Mouse (Mus musculus): ENCODE data around the gene Enc1. TPM values are rescaled to one million over a fixed set of nuclear protein-coding genes. Genes with fewer than 3 reads are reported as not detected.

Gene Enc1
- polyA plus RNA-seq, 1 experiment from 2014 or later = 103 TPM

DNA sequence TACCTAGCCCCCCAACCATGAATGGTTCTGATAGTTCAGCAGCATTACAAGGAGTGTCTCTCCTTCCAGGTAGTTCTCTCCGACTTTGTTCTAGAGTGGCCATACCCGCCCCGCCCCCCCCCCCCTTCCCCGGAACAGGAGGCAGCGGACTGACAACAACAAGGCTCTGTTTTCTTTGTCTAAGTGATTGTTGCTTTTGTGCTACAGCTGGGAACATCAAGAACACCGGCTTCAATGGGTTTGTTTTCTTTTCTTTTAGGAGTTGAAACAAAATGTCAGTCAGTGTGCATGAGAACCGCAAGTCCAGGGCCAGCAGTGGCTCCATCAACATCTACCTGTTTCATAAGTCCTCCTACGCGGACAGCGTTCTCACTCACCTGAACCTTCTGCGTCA, 3.8 kb downstream of the Enc1 start:
- H3K4me1 ChIP-seq (ENCODE audit: control insufficient read depth, insufficient read depth, low read length) = peaks cover 65% of the 10 kb centered on the region
- no peaks in the 10 kb centered on the region for H3K27me3 ChIP-seq (ENCODE audit: control insufficient read depth, insufficient read depth, low read depth, low read length)
- H3K4me2 ChIP-seq (ENCODE audit: low read length) = peak overlapping the region; percentile 91
- 0 out of 2 replicates have a peak overlapping the region, but pooled peaks have one; percentile 1 for H3K27ac ChIP-seq (ENCODE audit: low read length)
- peak overlapping the region; percentile 94 for H3K4me3 ChIP-seq (ENCODE audit: low read depth, low read length)
- no peaks in the 10 kb centered on the region for H3K9me3 ChIP-seq (replicated peaks; ENCODE audit: control insufficient read depth, low read length, poor library complexity, severe bottlenecking)
- no peak for ATAC-seq
- H3K36me3 ChIP-seq (ENCODE audit: control insufficient read depth, insufficient read depth, low read length) = peaks cover 24% of the 10 kb centered on the region
- 44% methylated on average over 10 of the region's 11 CpGs for WGBS
- H3K9ac ChIP-seq (ENCODE audit: low read depth, low read length) = peak overlapping the region; percentile 91

GRCm38 (mm10) chr13:97245157-97245556, 4.3 kb downstream of the Enc1 start:
- H3K9ac ChIP-seq (ENCODE audit: low read depth, low read length) = no peak overlapping the region

GRCm38 (mm10) chr13:97246217-97246616, 5.3 kb downstream of the Enc1 start:
- H3K4me3 ChIP-seq (ENCODE audit: low read depth, low read length) = peak overlapping the region; percentile 6; the same call in 1 of the 2 replicates
- WGBS = 69% methylated on average over 16 of the region's 16 CpGs
- H3K27ac ChIP-seq (ENCODE audit: low read length) = no peak overlapping the region
- no peak for ATAC-seq
- H3K4me1 ChIP-seq (ENCODE audit: control insufficient read depth, insufficient read depth, low read length) = peaks cover 76% of the 10 kb centered on the region
- no peak overlapping the region for H3K9ac ChIP-seq (ENCODE audit: low read depth, low read length)
- H3K36me3 ChIP-seq (ENCODE audit: control insufficient read depth, insufficient read depth, low read length) = peaks cover 29% of the 10 kb centered on the region
- no peaks in the 10 kb centered on the region for H3K27me3 ChIP-seq (ENCODE audit: control insufficient read depth, insufficient read depth, low read depth, low read length)
- no peaks in the 10 kb centered on the region for H3K9me3 ChIP-seq (replicated peaks; ENCODE audit: control insufficient read depth, low read length, poor library complexity, severe bottlenecking)
- H3K4me2 ChIP-seq (ENCODE audit: low read length) = peak overlapping the region; percentile 91

More at GRCm38 (mm10) chr13:97245157-97245556, 4.3 kb downstream of the Enc1 start:
- Histone ChIP-seq H3K4me2 (ENCODE audit: low read length) (peak overlapping the region; percentile 91), H3K27ac (ENCODE audit: low read length) (peak overlapping the region; percentile 20), H3K9me3 (replicated peaks; ENCODE audit: control insufficient read depth, low read length, poor library complexity, severe bottlenecking) (no peaks in the 10 kb centered on the region), H3K36me3 (ENCODE audit: control insufficient read depth, insufficient read depth, low read length) (peaks cover 24% of the 10 kb centered on the region), H3K27me3 (ENCODE audit: control insufficient read depth, insufficient read depth, low read depth, low read length) (no peaks in the 10 kb centered on the region), H3K4me1 (ENCODE audit: control insufficient read depth, insufficient read depth, low read length) (peaks cover 68% of the 10 kb centered on the region), H3K4me3 (ENCODE audit: low read depth, low read length) (peak overlapping the region; percentile 94)
- no peak for ATAC-seq
- WGBS = 88% methylated on average over 12 of the region's 12 CpGs

- peaks cover 29% of the 10 kb centered on the region for H3K36me3 ChIP-seq (ENCODE audit: control insufficient read depth, insufficient read depth, low read length)
- peak overlapping the region; percentile 45 for H3K4me2 ChIP-seq (ENCODE audit: low read length)
- 0 out of 2 replicates have a peak overlapping the region, but pooled peaks have one; percentile 2 for H3K4me3 ChIP-seq (ENCODE audit: low read depth, low read length)
- no peaks in the 10 kb centered on the region for H3K9me3 ChIP-seq (replicated peaks; ENCODE audit: control insufficient read depth, low read length, poor library complexity, severe bottlenecking)
- 47% methylated on average over 4 of the region's 4 CpGs for WGBS
- no peak overlapping the region for H3K9ac ChIP-seq (ENCODE audit: low read depth, low read length)
- no peak overlapping the region for H3K27ac ChIP-seq (ENCODE audit: low read length)
- H3K4me1 ChIP-seq (ENCODE audit: control insufficient read depth, insufficient read depth, low read length) = peaks cover 91% of the 10 kb centered on the region
- no peaks in the 10 kb centered on the region for H3K27me3 ChIP-seq (ENCODE audit: control insufficient read depth, insufficient read depth, low read depth, low read length)
- ATAC-seq = no peak
Observed at GRCm38 (mm10) chr13:97247754-97248153, 6.8 kb downstream of the Enc1 start.

GRCm38 (mm10) chr13:97249051-97249461, 8.2 kb downstream of the Enc1 start:
- no peaks in the 10 kb centered on the region for H3K9me3 ChIP-seq (replicated peaks; ENCODE audit: control insufficient read depth, low read length, poor library complexity, severe bottlenecking)
- peak overlapping the region; percentile 44; the same call in 1 of the 2 replicates for H3K9ac ChIP-seq (ENCODE audit: low read depth, low read length)
- H3K4me2 ChIP-seq (ENCODE audit: low read length) = peak overlapping the region; percentile 45
- H3K36me3 ChIP-seq (ENCODE audit: control insufficient read depth, insufficient read depth, low read length) = peaks cover 29% of the 10 kb centered on the region
- no peaks in the 10 kb centered on the region for H3K27me3 ChIP-seq (ENCODE audit: control insufficient read depth, insufficient read depth, low read depth, low read length)
- no peak for ATAC-seq
- H3K4me1 ChIP-seq (ENCODE audit: control insufficient read depth, insufficient read depth, low read length) = peaks cover 92% of the 10 kb centered on the region
- peak overlapping the region; percentile 46; the same call in 1 of the 2 replicates for H3K27ac ChIP-seq (ENCODE audit: low read length)
- peak overlapping the region; percentile 20 for H3K4me3 ChIP-seq (ENCODE audit: low read depth, low read length)
- WGBS = 12% methylated on average over 5 of the region's 5 CpGs

DNA sequence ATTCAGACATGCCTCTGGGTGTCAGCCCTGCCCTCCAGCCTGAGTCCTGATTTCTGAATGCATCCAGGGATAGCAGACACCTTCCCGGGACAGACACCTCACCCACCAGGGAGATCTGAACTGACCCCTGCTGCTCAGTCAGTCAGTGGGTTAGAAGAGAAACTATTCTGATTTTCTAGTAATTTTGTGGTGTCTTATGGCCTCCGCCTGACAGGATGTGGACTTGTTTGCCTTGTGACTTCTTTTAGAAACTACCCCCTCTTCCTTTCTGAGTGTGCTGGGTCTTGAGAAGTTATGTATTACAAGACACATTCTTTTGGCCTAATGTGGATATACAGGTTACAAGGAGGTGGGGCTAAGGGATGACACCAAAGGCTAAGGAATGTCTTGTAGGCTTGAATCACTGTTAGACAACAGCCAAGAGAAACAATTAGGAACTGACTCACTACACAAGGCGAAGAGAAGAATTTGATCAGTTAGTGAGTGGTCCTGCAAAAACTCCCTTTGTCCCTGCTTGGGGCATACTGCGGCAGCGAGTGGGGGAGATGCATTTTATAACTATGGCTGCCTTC, 8.7 kb downstream of the Enc1 start:
- no peak for ATAC-seq
- WGBS = 41% methylated on average over 5 of the region's 5 CpGs
- H3K4me2 ChIP-seq (ENCODE audit: low read length) = peak overlapping the region; percentile 45
- peak overlapping the region; percentile 44; the same call in 1 of the 2 replicates for H3K9ac ChIP-seq (ENCODE audit: low read depth, low read length)
- H3K4me1 ChIP-seq (ENCODE audit: control insufficient read depth, insufficient read depth, low read length) = peaks cover 88% of the 10 kb centered on the region
- peak overlapping the region; percentile 46; the same call in 1 of the 2 replicates for H3K27ac ChIP-seq (ENCODE audit: low read length)
- H3K4me3 ChIP-seq (ENCODE audit: low read depth, low read length) = peak overlapping the region; percentile 20
- no peaks in the 10 kb centered on the region for H3K27me3 ChIP-seq (ENCODE audit: control insufficient read depth, insufficient read depth, low read depth, low read length)
- peaks cover 29% of the 10 kb centered on the region for H3K36me3 ChIP-seq (ENCODE audit: control insufficient read depth, insufficient read depth, low read length)
- no peaks in the 10 kb centered on the region for H3K9me3 ChIP-seq (replicated peaks; ENCODE audit: control insufficient read depth, low read length, poor library complexity, severe bottlenecking)

DNA sequence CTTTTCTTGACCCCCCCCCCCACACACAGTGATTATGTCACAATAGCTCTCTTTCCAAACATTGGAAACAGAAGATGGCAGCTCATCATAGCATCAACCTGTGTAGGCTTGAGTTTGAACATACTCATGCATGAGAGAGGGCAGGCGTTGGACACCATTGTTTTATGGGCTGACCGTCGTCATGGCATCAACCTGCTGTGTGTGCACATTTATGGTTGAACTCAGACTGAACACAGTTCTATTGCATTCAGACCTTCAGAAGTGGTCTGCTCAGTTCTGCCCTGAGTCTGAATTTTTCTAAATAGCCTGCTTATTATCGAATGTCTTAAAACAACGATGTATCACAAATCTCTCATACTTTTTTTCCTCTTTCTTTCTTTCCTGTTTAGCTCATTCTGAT, 9.2 kb downstream of the Enc1 start:
- 33% methylated on average over 5 of the region's 5 CpGs for WGBS
- Histone ChIP-seq H3K36me3 (ENCODE audit: control insufficient read depth, insufficient read depth, low read length) (peaks cover 29% of the 10 kb centered on the region), H3K4me2 (ENCODE audit: low read length) (peak overlapping the region; percentile 45; the same call in 1 of the 2 replicates), H3K9me3 (replicated peaks; ENCODE audit: control insufficient read depth, low read length, poor library complexity, severe bottlenecking) (no peaks in the 10 kb centered on the region), H3K9ac (ENCODE audit: low read depth, low read length) (no peak overlapping the region), H3K4me3 (ENCODE audit: low read depth, low read length) (no peak overlapping the region), H3K4me1 (ENCODE audit: control insufficient read depth, insufficient read depth, low read length) (peaks cover 83% of the 10 kb centered on the region), H3K27me3 (ENCODE audit: control insufficient read depth, insufficient read depth, low read depth, low read length) (no peaks in the 10 kb centered on the region), H3K27ac (ENCODE audit: low read length) (0 out of 2 replicates have a peak overlapping the region, but pooled peaks have one; percentile 26)
- no peak for ATAC-seq

- Histone ChIP-seq H3K4me3 (ENCODE audit: low read depth, low read length) (no peak overlapping the region), H3K4me2 (ENCODE audit: low read length) (0 out of 2 replicates have a peak overlapping the region, but pooled peaks have one; percentile 45), H3K4me1 (ENCODE audit: control insufficient read depth, insufficient read depth, low read length) (peaks cover 77% of the 10 kb centered on the region), H3K27me3 (ENCODE audit: control insufficient read depth, insufficient read depth, low read depth, low read length) (no peaks in the 10 kb centered on the region), H3K9ac (ENCODE audit: low read depth, low read length) (no peak overlapping the region), H3K36me3 (ENCODE audit: control insufficient read depth, insufficient read depth, low read length) (peaks cover 24% of the 10 kb centered on the region), H3K27ac (ENCODE audit: low read length) (no peak overlapping the region), H3K9me3 (replicated peaks; ENCODE audit: control insufficient read depth, low read length, poor library complexity, severe bottlenecking) (no peaks in the 10 kb centered on the region)
- 21% methylated on average over 20 of the region's 20 CpGs for WGBS
- no peak for ATAC-seq
Observed at GRCm38 (mm10) chr13:97250551-97251380, 9.9 kb downstream of the Enc1 start.

DNA sequence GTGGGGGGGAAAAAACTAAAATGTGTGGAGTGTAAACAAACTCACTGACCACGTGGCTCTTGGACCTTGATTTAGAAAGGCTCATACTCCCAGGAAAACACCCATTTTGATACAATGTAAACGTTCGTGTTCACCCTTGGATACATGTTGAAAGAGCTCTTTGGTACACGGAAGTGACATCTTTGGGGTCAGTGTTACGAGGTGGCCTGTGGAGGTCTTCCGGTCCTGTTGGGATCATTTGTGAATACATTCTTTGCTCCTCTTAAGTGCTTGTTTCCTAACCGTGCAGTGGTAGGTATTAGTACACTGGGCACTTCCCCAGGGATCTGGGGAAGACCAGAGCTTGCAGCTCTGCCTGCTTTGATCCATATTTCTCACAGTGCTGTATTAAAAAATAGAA, 10.8 kb downstream of the Enc1 start:
- peaks cover 15% of the 10 kb centered on the region for H3K36me3 ChIP-seq (ENCODE audit: control insufficient read depth, insufficient read depth, low read length)
- 33% methylated on average over 7 of the region's 7 CpGs for WGBS
- no peak for ATAC-seq
- peak overlapping the region; percentile 43 for H3K27ac ChIP-seq (ENCODE audit: low read length)
- no peak overlapping the region for H3K4me2 ChIP-seq (ENCODE audit: low read length)
- H3K9ac ChIP-seq (ENCODE audit: low read depth, low read length) = no peak overlapping the region
- H3K4me1 ChIP-seq (ENCODE audit: control insufficient read depth, insufficient read depth, low read length) = peaks cover 76% of the 10 kb centered on the region
- no peaks in the 10 kb centered on the region for H3K27me3 ChIP-seq (ENCODE audit: control insufficient read depth, insufficient read depth, low read depth, low read length)
- no peaks in the 10 kb centered on the region for H3K9me3 ChIP-seq (replicated peaks; ENCODE audit: control insufficient read depth, low read length, poor library complexity, severe bottlenecking)
- H3K4me3 ChIP-seq (ENCODE audit: low read depth, low read length) = no peak overlapping the region

Measured in midbrain, embryonic 16.5 days (tissue).